Mouse (Mus musculus) bone marrow macrophage, adult 2 months (primary cell): ENCODE data around the gene Ankrd34a. TPM values are rescaled to one million over a fixed set of nuclear protein-coding genes. Genes with fewer than 3 reads are reported as not detected.

Experiments
- H3K27ac ChIP-seq: 2 replicates; pipeline ENCODE4 v1.5.1; 2012; ENCODE audit warnings: low read depth, low read length; ENCODE audit not compliant: insufficient read depth
- H3K4me1 ChIP-seq: 2 replicates; pipeline ENCODE4 v1.6.1; 2012; ENCODE audit warnings: low read length; ENCODE audit not compliant: control insufficient read depth, insufficient read depth
- H3K4me3 ChIP-seq: 2 replicates; pipeline ENCODE4 v1.5.1; 2012; ENCODE audit warnings: mild to moderate bottlenecking, low read length, moderate library complexity; ENCODE audit not compliant: insufficient read depth
- CTCF ChIP-seq: IDR thresholded peaks from 2 replicates; pipeline ENCODE4 v1.5.1; 2012; ENCODE audit warnings: low read depth, mild to moderate bottlenecking, low read length, moderate library complexity
- POLR2A ChIP-seq: IDR thresholded peaks from 2 replicates; pipeline ENCODE4 v1.6.1; 2012; ENCODE audit warnings: mild to moderate bottlenecking, low read depth, low read length, borderline replicate concordance
- polyA plus RNA-seq: library from polyadenylated mRNA; stranded (reverse); fragments of >200 nt; gene quantifications from 2 replicates; pipeline ENCODE4 v1.2.4, GENCODE M21; 2012; ENCODE audit not compliant: missing spikeins, insufficient read depth, insufficient read length

The Ankrd34a gene
- polyA plus RNA-seq, 1 experiment = 0.28 TPM

GRCm38 (mm10) chr3:96561946-96562681, 34.3 kb upstream of the Ankrd34a start:
- peak overlapping the region; percentile 100 for H3K27ac ChIP-seq
- no peak for TF ChIP-seq CTCF
- no peak for TF ChIP-seq POLR2A
- H3K4me1 ChIP-seq = peaks cover 40% of the 10 kb centered on the region
- H3K4me3 ChIP-seq = peak overlapping the region; percentile 85

- Histone ChIP-seq H3K27ac (peak overlapping the region; percentile 100), H3K4me3 (no peak overlapping the region), H3K4me1 (peaks cover 50% of the 10 kb centered on the region)
- no peak for TF ChIP-seq POLR2A
- no peak for TF ChIP-seq CTCF
These were observed 33.2 kb upstream of the Ankrd34a start for GRCm38 (mm10) chr3:96563267-96563666.

GRCm38 (mm10) chr3:96563911-96564632, 32.4 kb upstream of the Ankrd34a start:
- Histone ChIP-seq H3K27ac (peak overlapping the region; percentile 100), H3K4me1 (peaks cover 55% of the 10 kb centered on the region), H3K4me3 (peak overlapping the region; percentile 25; the same call in 1 of the 2 replicates)
- TF ChIP-seq CTCF (no peak), POLR2A (no peak)

- TF ChIP-seq CTCF = no peak
- no peak for TF ChIP-seq POLR2A
- Histone ChIP-seq H3K27ac (peak overlapping the region; percentile 100), H3K4me3 (peak overlapping the region; percentile 25; the same call in 1 of the 2 replicates), H3K4me1 (peaks cover 55% of the 10 kb centered on the region)
These were observed 31.8 kb upstream of the Ankrd34a start for GRCm38 (mm10) chr3:96564633-96565032.

- Histone ChIP-seq H3K27ac (peak overlapping the region; percentile 100), H3K4me1 (peaks cover 55% of the 10 kb centered on the region), H3K4me3 (peak overlapping the region; percentile 9; the same call in 1 of the 2 replicates)
- TF ChIP-seq CTCF (no peak), POLR2A (no peak)
These were observed 31.3 kb upstream of the Ankrd34a start for GRCm38 (mm10) chr3:96565105-96565504.

- no peak for TF ChIP-seq POLR2A
- TF ChIP-seq CTCF = no peak
- H3K4me3 ChIP-seq = no peak overlapping the region
- peaks cover 72% of the 10 kb centered on the region for H3K4me1 ChIP-seq
- H3K27ac ChIP-seq = peak overlapping the region; percentile 100
These were observed 29.6 kb upstream of the Ankrd34a start for GRCm38 (mm10) chr3:96566661-96567450.

- no peak for TF ChIP-seq CTCF
- TF ChIP-seq POLR2A = no peak
- Histone ChIP-seq H3K27ac (no peak overlapping the region), H3K4me1 (peaks cover 67% of the 10 kb centered on the region), H3K4me3 (no peak overlapping the region)
These were observed 27.8 kb upstream of the Ankrd34a start for GRCm38 (mm10) chr3:96568605-96569004.

- Histone ChIP-seq H3K4me3 (no peak overlapping the region), H3K27ac (no peak overlapping the region), H3K4me1 (peaks cover 58% of the 10 kb centered on the region)
- TF ChIP-seq POLR2A = no peak
- no peak for TF ChIP-seq CTCF
These were observed 26.9 kb upstream of the Ankrd34a start for GRCm38 (mm10) chr3:96569506-96569905.

- no peak for TF ChIP-seq CTCF
- H3K27ac ChIP-seq = peak overlapping the region; percentile 86
- H3K4me1 ChIP-seq = peaks cover 59% of the 10 kb centered on the region
- no peak overlapping the region for H3K4me3 ChIP-seq
These were observed 26.4 kb upstream of the Ankrd34a start for GRCm38 (mm10) chr3:96569966-96570605.
